28 mouse cellular contexts compared by ENCODE assay signal in the genomic region with DNA sequence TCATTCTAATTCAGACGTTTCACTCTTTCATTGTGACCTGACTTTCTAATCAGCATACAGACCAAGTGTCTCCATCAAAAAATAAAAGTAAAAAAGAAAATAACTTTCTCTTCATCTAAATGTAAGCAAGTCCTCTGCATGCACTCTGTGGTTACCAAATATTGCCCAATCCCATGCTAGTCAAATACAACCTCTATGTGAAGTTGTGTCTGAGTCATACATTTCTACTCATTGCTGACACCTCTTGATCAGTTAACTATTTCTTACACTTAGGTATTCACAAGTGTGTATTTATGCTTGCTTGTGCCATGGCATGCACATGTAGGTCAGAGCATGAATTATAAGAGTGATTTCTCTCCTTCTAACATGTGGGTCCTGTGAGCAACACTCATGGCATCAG.
"Had no signal": no experiment of that assay in that cellular context is flagged by ENCODE, and none has a peak within 500 bp of the region (broad histone marks: within the 10 kb centered on the region; RNA-seq: fewer than 3 reads in every experiment).

No protein-coding gene starts in this region.

- H3K4me1 ChIP-seq: embryonic facial prominence, embryonic 10.5 days; embryonic facial prominence, embryonic 12.5 days; embryonic facial prominence, embryonic 13.5 days; embryonic facial prominence, embryonic 15.5 days; forebrain, embryonic 10.5 days; forebrain, embryonic 12.5 days; forebrain, embryonic 13.5 days; forebrain, embryonic 15.5 days had no signal

- DNase-seq: cerebellum, adult 18-20 months; cerebellum, adult 2 months; cerebellum, adult 8-10 months; cerebellum, adult 9-10 months; cerebellum, adult 9-11 months; cerebellum, postnatal 10 days; cerebellum, postnatal 14 days; cerebellum, postnatal 25 days; cerebellum, postnatal 36 days; embryo, embryonic 11 days; forebrain, postnatal 0 days; gastrocnemius, adult 2 months; gastrocnemius, postnatal 10 days; gastrocnemius, postnatal 14 days; gastrocnemius, postnatal 25 days; gastrocnemius, postnatal 36 days; heart, adult 11 months had no signal

- H3K4me2 ChIP-seq: embryonic facial prominence, embryonic 12.5 days; embryonic facial prominence, embryonic 13.5 days; embryonic facial prominence, embryonic 15.5 days; forebrain, embryonic 12.5 days; forebrain, embryonic 13.5 days; forebrain, embryonic 15.5 days had no signal

- H3K4me3 ChIP-seq: embryonic facial prominence, embryonic 10.5 days; embryonic facial prominence, embryonic 12.5 days; embryonic facial prominence, embryonic 13.5 days; embryonic facial prominence, embryonic 15.5 days; erythroblast, embryonic 14.5 days; forebrain, embryonic 10.5 days; forebrain, embryonic 12.5 days; forebrain, embryonic 13.5 days; forebrain, embryonic 15.5 days; gastrocnemius, adult 2 months had no signal

- H3K36me3 ChIP-seq: embryonic facial prominence, embryonic 10.5 days; embryonic facial prominence, embryonic 12.5 days; embryonic facial prominence, embryonic 13.5 days; embryonic facial prominence, embryonic 15.5 days; forebrain, embryonic 10.5 days; forebrain, embryonic 12.5 days; forebrain, embryonic 15.5 days had no signal

- ATAC-seq: forebrain, embryonic 13.5 days; forebrain, embryonic 14.5 days; forebrain, embryonic 15.5 days; forebrain, embryonic 16.5 days; forebrain, postnatal 0 days had no signal

- H3K27me3 ChIP-seq: embryonic facial prominence, embryonic 12.5 days; embryonic facial prominence, embryonic 13.5 days; embryonic facial prominence, embryonic 15.5 days; forebrain, embryonic 12.5 days; forebrain, embryonic 13.5 days; forebrain, embryonic 15.5 days had no signal

- H3K9me3 ChIP-seq: embryonic facial prominence, embryonic 10.5 days; embryonic facial prominence, embryonic 12.5 days; embryonic facial prominence, embryonic 13.5 days; embryonic facial prominence, embryonic 15.5 days; forebrain, embryonic 10.5 days; forebrain, embryonic 12.5 days; forebrain, embryonic 13.5 days; forebrain, embryonic 15.5 days had no signal

- H3K27ac ChIP-seq: embryonic facial prominence, embryonic 10.5 days; embryonic facial prominence, embryonic 12.5 days; embryonic facial prominence, embryonic 13.5 days; embryonic facial prominence, embryonic 15.5 days; forebrain, embryonic 10.5 days; forebrain, embryonic 12.5 days; forebrain, embryonic 13.5 days; forebrain, embryonic 15.5 days; gastrocnemius, adult 2 months had no signal

- H3K9ac ChIP-seq: embryonic facial prominence, embryonic 12.5 days; embryonic facial prominence, embryonic 13.5 days; embryonic facial prominence, embryonic 15.5 days; forebrain, embryonic 12.5 days; forebrain, embryonic 13.5 days; forebrain, embryonic 15.5 days; forebrain, postnatal 0 days had no signal
